8 mouse cellular contexts compared by ENCODE assay signal in the genomic region with DNA sequence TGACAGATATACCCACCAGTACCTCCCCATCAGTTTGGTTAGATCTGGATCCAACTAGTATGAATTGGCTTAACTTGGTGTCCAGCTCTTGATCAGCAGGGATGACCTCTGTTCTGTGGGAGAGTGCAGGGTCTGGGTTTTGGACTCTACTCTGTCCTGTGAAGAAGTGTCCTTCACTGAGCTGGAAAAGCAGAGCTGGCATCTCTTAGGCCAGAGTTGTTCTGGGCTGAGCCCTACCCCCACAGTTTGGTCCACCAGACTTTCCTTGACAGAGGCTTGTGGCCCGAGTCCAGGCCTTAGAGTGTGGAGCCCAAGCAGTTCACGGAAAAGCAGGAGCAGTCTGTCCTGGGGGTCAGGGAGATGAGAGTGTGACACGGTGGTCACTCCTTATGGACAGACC. TPM values are rescaled to one million over a fixed set of nuclear protein-coding genes. Genes with fewer than 3 reads are reported as not detected.
DNase-seq lines count a peak whose midpoint lies in the region; ATAC-seq and TF ChIP-seq lines count a peak whose summit lies in the region.

No protein-coding gene starts in this region.

- no peak overlapping the region for H3K4me3 ChIP-seq in heart, embryonic 12.5 days
- H3K4me3 ChIP-seq in heart, adult 2 months, result no peak overlapping the region
- H3K4me3 ChIP-seq in embryonic facial prominence, embryonic 11.5 days (ENCODE audit: low read depth, low read length), result 0 out of 2 replicates have a peak overlapping the region, but pooled peaks have one; percentile 6
- no peak overlapping the region for H3K4me3 ChIP-seq in midbrain, embryonic 11.5 days (ENCODE audit: low read depth, low read length)

- H3K4me2 ChIP-seq in heart, embryonic 12.5 days, result peak overlapping the region; percentile 69
- peak overlapping the region; percentile 24; the same call in 1 of the 2 replicates for H3K4me2 ChIP-seq in embryonic facial prominence, embryonic 11.5 days (ENCODE audit: low read depth, low read length)
- H3K4me2 ChIP-seq in midbrain, embryonic 11.5 days, result 0 out of 2 replicates have a peak overlapping the region, but pooled peaks have one; percentile 10

- peaks cover 43% of the 10 kb centered on the region for H3K4me1 ChIP-seq in heart, embryonic 12.5 days (replicated peaks)
- H3K4me1 ChIP-seq in heart, adult 2 months (ENCODE audit: control insufficient read depth, insufficient read depth, low read length), result peaks cover 13% of the 10 kb centered on the region
- peaks cover 8% of the 10 kb centered on the region for H3K4me1 ChIP-seq in embryonic facial prominence, embryonic 11.5 days (ENCODE audit: control insufficient read depth, insufficient read depth, low read length)
- peaks cover 29% of the 10 kb centered on the region for H3K4me1 ChIP-seq in midbrain, embryonic 11.5 days (ENCODE audit: control insufficient read depth, insufficient read depth, low read length)

- no peak for DNase-seq in heart, adult 2 months
- DNase-seq in embryonic facial prominence, embryonic 11.5 days (ENCODE audit: low spot score), result no peak
- DNase-seq in kidney, adult 18-20 months, result peak; percentile 67
- DNase-seq in midbrain, embryonic 11.5 days (ENCODE audit: low spot score, missing footprints), result no peak
- DNase-seq in layer of hippocampus, postnatal 36 days, result no peak
- no peak for DNase-seq in ovary, postnatal 14 days (ENCODE audit: low spot score)
- DNase-seq in Muller cell, postnatal 12 days (ENCODE audit: inconsistent ontology term), result no peak

- 0 out of 2 replicates have a peak overlapping the region, but pooled peaks have one; percentile 4 for H3K9ac ChIP-seq in heart, embryonic 12.5 days
- H3K9ac ChIP-seq in heart, adult 2 months (ENCODE audit: low read depth, low read length), result no peak overlapping the region
- no peak overlapping the region for H3K9ac ChIP-seq in embryonic facial prominence, embryonic 11.5 days (replicated peaks; ENCODE audit: low read length)
- peak overlapping the region; percentile 21; the same call in 1 of the 2 replicates for H3K9ac ChIP-seq in midbrain, embryonic 11.5 days (ENCODE audit: low read length)

- no peaks in the 10 kb centered on the region for H3K27me3 ChIP-seq in heart, embryonic 12.5 days (replicated peaks)
- no peaks in the 10 kb centered on the region for H3K27me3 ChIP-seq in heart, adult 2 months (ENCODE audit: control insufficient read depth, insufficient read depth, low read length)
- no peaks in the 10 kb centered on the region for H3K27me3 ChIP-seq in embryonic facial prominence, embryonic 11.5 days (ENCODE audit: control insufficient read depth, insufficient read depth, low read length)
- no peaks in the 10 kb centered on the region for H3K27me3 ChIP-seq in midbrain, embryonic 11.5 days (ENCODE audit: control insufficient read depth, insufficient read depth, low read length)

- no peaks in the 10 kb centered on the region for H3K9me3 ChIP-seq in heart, embryonic 12.5 days (replicated peaks)
- no peaks in the 10 kb centered on the region for H3K9me3 ChIP-seq in embryonic facial prominence, embryonic 11.5 days (replicated peaks; ENCODE audit: control insufficient read depth, low read length)
- H3K9me3 ChIP-seq in midbrain, embryonic 11.5 days (ENCODE audit: control insufficient read depth, low read length), result no peaks in the 10 kb centered on the region

- H3K79me2 ChIP-seq in heart, adult 2 months (replicated peaks; ENCODE audit: control insufficient read depth, insufficient read depth, low read length), result no peaks in the 10 kb centered on the region

- WGBS in heart, embryonic 12.5 days, result 57% methylated on average over 3 of the region's 3 CpGs
- WGBS in heart, adult 2 months, result 56% methylated on average over 3 of the region's 3 CpGs
- WGBS in embryonic facial prominence, embryonic 11.5 days, result 50% methylated on average over 3 of the region's 3 CpGs
- WGBS in midbrain, embryonic 11.5 days, result 58% methylated on average over 3 of the region's 3 CpGs

- H3K36me3 ChIP-seq in heart, embryonic 12.5 days, result no peaks in the 10 kb centered on the region
- no peaks in the 10 kb centered on the region for H3K36me3 ChIP-seq in heart, adult 2 months (ENCODE audit: control insufficient read depth, insufficient read depth, low read length)
- H3K36me3 ChIP-seq in embryonic facial prominence, embryonic 11.5 days (replicated peaks; ENCODE audit: control insufficient read depth, insufficient read depth, low read depth, low read length), result no peaks in the 10 kb centered on the region
- no peaks in the 10 kb centered on the region for H3K36me3 ChIP-seq in midbrain, embryonic 11.5 days (ENCODE audit: control insufficient read depth, insufficient read depth, low read length)

- TF ChIP-seq EP300 in heart, adult 2 months (IDR thresholded peaks at IDR 0.05; ENCODE audit: insufficient read depth, low read depth, low read length), result no peak

- intact Hi-C loops in heart, adult 2 months (cut with DNase I), result loop anchor here (5.0 kb wide), 1 partner anchor 167 kb away; the partner anchor contains the start of gene Arid5a

- TF ChIP-seq CTCF in heart, adult 2 months (IDR thresholded peaks at IDR 0.05), result no peak

- no peak for ATAC-seq in heart, embryonic 12.5 days (ENCODE audit: insufficient number of reproducible peaks, low FRiP score)
- no peak for ATAC-seq in embryonic facial prominence, embryonic 11.5 days (replicated peaks; ENCODE audit: insufficient number of reproducible peaks, low FRiP score, low TSS enrichment, low read depth)
- no peak for ATAC-seq in midbrain, embryonic 11.5 days (ENCODE audit: low FRiP score)

- TF ChIP-seq POLR2A in heart, adult 2 months (IDR thresholded peaks at IDR 0.05; ENCODE audit: insufficient read depth, low read depth, low read length), result no peak

- no peak overlapping the region for H3K27ac ChIP-seq in heart, embryonic 12.5 days (ENCODE audit: poor library complexity, severe bottlenecking)
- no peak overlapping the region for H3K27ac ChIP-seq in heart, adult 2 months
- H3K27ac ChIP-seq in embryonic facial prominence, embryonic 11.5 days (replicated peaks; ENCODE audit: low read depth, low read length), result no peak overlapping the region
- H3K27ac ChIP-seq in midbrain, embryonic 11.5 days (ENCODE audit: low read depth, low read length), result no peak overlapping the region

RNA-seq across cellular contexts. Expression of gene Cnnm4, which starts 3.2 kb away (rescaled TPM):
- polyA plus RNA-seq in heart, embryonic 12.5 days (2016; fragmentation: Nextera tagmentation; extraction: Ambion mirVana), result 6.2 and 7.3 TPM in 2 replicates
- total RNA-seq in heart, adult 2 months (2021), result 1 to 10 TPM; 4.4 to 4.6 TPM
- polyA plus RNA-seq in heart, adult 2 months (2012; rRNA removed), result 3.9 and 4.4 TPM in 2 replicates
- 12.0 and 12.8 TPM in 2 replicates for polyA plus RNA-seq in embryonic facial prominence, embryonic 11.5 days (2014; fragmentation: Nextera tagmentation; extraction: Ambion mirVana)
- polyA plus RNA-seq in midbrain, embryonic 11.5 days (2014; fragmentation: Nextera tagmentation; extraction: Ambion mirVana), result 9.6 and 11.6 TPM in 2 replicates
- 10 to 100 TPM; 15.4 to 17.0 TPM for total RNA-seq in layer of hippocampus, postnatal 36 days (2021)

RNA-seq across cellular contexts. Expression of gene Lman2l, which starts 29.6 kb away (rescaled TPM):
- 53.8 and 57.7 TPM in 2 replicates for polyA plus RNA-seq in heart, embryonic 12.5 days (2016; fragmentation: Nextera tagmentation; extraction: Ambion mirVana)
- 10 to 100 TPM; 26.3 to 26.5 TPM for total RNA-seq in heart, adult 2 months (2021)
- polyA plus RNA-seq in heart, adult 2 months (2012; rRNA removed), result 16.8 and 25.7 TPM in 2 replicates
- polyA plus RNA-seq in embryonic facial prominence, embryonic 11.5 days (2014; fragmentation: Nextera tagmentation; extraction: Ambion mirVana), result 31.7 and 35.0 TPM in 2 replicates
- polyA plus RNA-seq in midbrain, embryonic 11.5 days (2014; fragmentation: Nextera tagmentation; extraction: Ambion mirVana), result 35.6 and 35.7 TPM in 2 replicates
- 10 to 100 TPM; 77.4 to 78.5 TPM for total RNA-seq in layer of hippocampus, postnatal 36 days (2021)

RNA-seq across cellular contexts. Expression of gene Cnnm3, which starts 37.0 kb away (rescaled TPM):
- polyA plus RNA-seq in heart, embryonic 12.5 days (2016; fragmentation: Nextera tagmentation; extraction: Ambion mirVana), result 2.2 and 3.4 TPM in 2 replicates
- 10 to 100 TPM; 11.1 to 15.1 TPM for total RNA-seq in heart, adult 2 months (2021)
- 14.1 and 15.6 TPM in 2 replicates for polyA plus RNA-seq in heart, adult 2 months (2012; rRNA removed)
- 3.5 and 5.4 TPM in 2 replicates for polyA plus RNA-seq in embryonic facial prominence, embryonic 11.5 days (2014; fragmentation: Nextera tagmentation; extraction: Ambion mirVana)
- polyA plus RNA-seq in midbrain, embryonic 11.5 days (2014; fragmentation: Nextera tagmentation; extraction: Ambion mirVana), result 3.7 and 4.3 TPM in 2 replicates
- 10 to 100 TPM; 29.0 to 39.0 TPM for total RNA-seq in layer of hippocampus, postnatal 36 days (2021)

Comparison
In these comparisons a context has a peak if more than half of its experiments do, and no peak if none do; other contexts are left out.
1. H3K9ac ChIP-seq: peak in heart, embryonic 12.5 days (single experiment) and midbrain, embryonic 11.5 days (single experiment); none in heart, adult 2 months (single experiment) and embryonic facial prominence, embryonic 11.5 days (single experiment).
2. H3K4me2 ChIP-seq: peak in every context shown above with its lines; median percentile 69 in heart, embryonic 12.5 days; 24 in embryonic facial prominence, embryonic 11.5 days; 10 in midbrain, embryonic 11.5 days.